Mouse (Mus musculus) liver, adult (tissue): ENCODE data around the gene Inafm2.

Experiments
- GATA4 ChIP-seq: IDR thresholded peaks from 2 replicates; pipeline ENCODE4 v1.6.1; 2014; ENCODE audit warnings: mild to moderate bottlenecking, low read length; ENCODE audit not compliant: insufficient replicate concordance

Gene Inafm2

GRCm38 (mm10) chr2:118761906-118762783, 16.6 kb downstream of the Inafm2 start, which contains the start of gene Ccdc9b:
TSS of gene Ccdc9b (minus strand) at chr2:118762661.
- TF ChIP-seq GATA4, result no peak

DNA sequence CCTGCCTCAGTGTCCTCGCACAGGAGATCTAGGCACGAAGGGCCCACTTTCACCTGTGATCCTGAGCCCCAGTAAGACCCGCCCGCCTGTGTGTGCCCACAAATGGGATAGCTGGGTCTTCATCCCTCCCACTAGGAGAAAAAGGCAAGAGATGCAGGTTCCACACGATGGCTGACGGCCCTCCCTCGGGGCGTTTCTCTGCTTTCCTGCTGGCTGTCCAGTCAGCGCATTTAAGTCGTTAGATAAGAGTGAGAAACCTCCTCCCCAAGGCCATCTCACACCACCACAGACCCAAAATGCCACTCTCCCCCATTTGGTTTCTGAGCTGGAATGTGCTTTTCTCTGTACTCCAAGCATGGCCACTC, 17.2 kb downstream of the Inafm2 start:
- TF ChIP-seq GATA4, result no peak; the same call in 1 of the 2 replicates

DNA sequence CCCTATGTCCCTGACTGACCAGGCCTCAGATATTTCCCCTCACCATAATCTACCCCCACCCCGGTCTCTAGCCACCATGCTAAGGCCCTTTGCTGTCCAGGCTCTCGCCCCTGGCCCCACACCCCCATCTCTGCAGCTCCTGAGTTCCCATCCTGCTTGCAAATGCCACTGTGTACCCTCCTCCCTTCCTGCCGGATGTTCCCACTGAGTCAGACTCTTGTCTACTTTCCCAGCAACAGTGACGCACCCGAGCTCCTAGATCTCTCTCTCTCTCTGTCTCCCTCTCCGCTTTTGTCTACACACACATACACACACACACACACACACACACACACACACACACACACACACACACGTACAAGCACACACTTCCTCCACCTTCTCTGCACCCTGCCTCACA, 17.9 kb downstream of the Inafm2 start:
- peak; percentile 67; the same call in 1 of the 2 replicates for TF ChIP-seq GATA4

DNA sequence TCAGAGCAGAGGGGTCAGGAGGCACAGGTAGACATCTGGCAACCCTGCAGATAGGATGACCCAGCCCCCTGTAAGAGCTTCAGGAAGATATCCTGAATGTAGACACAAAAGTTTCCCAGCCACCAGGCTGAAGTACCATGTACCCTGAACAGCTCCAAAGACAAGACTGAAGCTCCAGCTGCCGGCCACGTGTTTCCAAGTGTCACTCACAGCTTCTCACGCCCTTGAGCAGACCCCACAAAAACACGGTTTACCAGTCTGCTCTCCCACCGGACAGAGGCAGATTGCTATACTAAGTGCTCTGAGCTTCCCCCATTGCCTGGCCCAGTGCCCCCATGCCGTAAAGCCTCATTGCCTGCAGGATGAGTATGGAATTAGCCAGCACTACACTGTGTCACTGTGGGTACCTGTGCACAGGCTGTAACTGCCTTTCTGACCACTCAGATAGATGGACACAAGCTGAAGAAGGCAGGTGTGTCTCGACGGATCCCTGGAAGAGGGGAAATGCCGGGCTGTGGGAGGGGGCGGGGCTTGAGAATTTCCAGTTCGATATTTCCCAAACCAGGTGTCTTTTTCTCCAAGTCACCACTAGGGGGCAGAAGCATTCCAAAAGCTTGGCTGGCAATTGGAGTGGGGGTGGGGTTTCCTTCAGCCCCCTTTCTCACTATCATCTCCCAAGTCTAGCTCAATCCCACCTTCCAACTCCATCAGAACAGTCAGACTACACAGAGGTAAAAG, 18.7 kb downstream of the Inafm2 start:
- no peak for TF ChIP-seq GATA4

DNA sequence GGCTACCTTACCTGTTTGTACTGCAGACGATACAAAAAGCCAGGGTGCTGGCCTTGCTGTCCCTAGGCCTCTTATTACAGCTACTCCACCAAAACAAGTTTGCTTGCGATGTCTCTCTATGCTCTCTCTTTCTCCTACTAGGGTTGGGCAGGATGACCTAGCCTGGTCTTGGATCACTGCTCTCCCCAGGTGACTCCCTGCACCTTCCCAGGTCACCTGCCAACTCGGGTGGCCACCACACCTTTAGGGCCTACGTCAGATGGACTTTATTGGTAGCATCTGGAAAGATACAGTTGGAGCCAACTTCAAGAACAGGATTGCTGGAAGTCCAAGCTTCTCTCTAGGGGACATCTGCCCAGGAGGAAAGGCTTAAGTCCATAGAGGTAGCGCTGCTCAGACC, 19.3 kb downstream of the Inafm2 start:
- no peak for TF ChIP-seq GATA4

GRCm38 (mm10) chr2:118766041-118767033, 20.8 kb downstream of the Inafm2 start:
- TF ChIP-seq GATA4, result peak; percentile 73; the same call in 1 of the 2 replicates

- TF ChIP-seq GATA4, result no peak
Measured at GRCm38 (mm10) chr2:118772158-118772874, 26.8 kb downstream of the Inafm2 start, which contains the start of gene Phgr1. TSS of gene Phgr1 (plus strand) at chr2:118772769.

GRCm38 (mm10) chr2:118774536-118774935, 29.0 kb downstream of the Inafm2 start:
- no peak for TF ChIP-seq GATA4

- no peak for TF ChIP-seq GATA4
Measured at GRCm38 (mm10) chr2:118775396-118775795, 29.8 kb downstream of the Inafm2 start.

DNA sequence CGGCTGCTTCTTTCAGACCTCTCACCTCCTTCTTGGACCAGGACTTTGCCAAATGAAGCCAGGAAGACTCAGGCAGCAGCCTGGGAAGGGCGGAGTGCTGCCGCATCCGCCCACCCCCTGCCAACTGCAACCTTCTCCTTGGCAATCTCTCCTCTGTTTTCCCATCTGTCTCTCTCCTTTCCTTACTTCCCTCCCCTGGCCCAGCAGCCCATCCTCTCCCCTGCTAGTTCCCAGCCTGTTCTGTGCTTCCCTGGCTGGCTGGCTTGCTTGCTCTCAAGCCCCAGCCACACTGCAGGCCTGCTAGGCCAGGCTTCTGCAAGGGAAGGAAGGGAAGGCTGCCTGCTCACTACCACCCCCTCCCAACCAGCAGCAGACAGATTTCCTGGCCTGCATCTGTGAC, 30.3 kb downstream of the Inafm2 start:
- no peak for TF ChIP-seq GATA4

- no peak for TF ChIP-seq GATA4
Measured at GRCm38 (mm10) chr2:118776295-118776694, 30.7 kb downstream of the Inafm2 start.

DNA sequence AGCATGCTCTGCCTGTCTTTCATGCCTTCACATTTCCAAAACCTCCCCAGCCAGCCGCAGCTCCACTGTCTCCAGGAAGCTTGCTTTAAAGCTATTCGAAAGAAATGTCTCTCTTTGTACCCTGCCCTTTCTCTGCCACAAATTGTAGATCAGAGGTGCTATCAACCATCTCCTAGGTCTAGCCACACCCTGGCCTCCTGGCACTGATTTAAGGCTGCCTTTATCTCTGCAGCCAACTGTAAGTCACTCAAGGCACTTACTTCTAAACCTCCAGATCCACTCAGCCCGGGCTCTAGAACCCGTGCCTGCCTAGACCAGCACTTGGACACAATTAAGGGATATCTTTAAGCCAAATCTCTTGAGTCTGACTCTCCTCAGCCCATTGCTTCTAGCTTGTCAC, 32.9 kb downstream of the Inafm2 start:
- no peak for TF ChIP-seq GATA4

GRCm38 (mm10) chr2:118779065-118779464, 33.5 kb downstream of the Inafm2 start:
- no peak for TF ChIP-seq GATA4
